Mouse (Mus musculus): Measurements from ENCODE around the gene Scn4a. TPM values are rescaled to one million over a fixed set of nuclear protein-coding genes. Genes with fewer than 3 reads are reported as not detected.
A peak's percentile ranks its signal among the peaks of the same experiment; 100 is the strongest.
"Not testable (repeated sequence)": the region's sequence is repeated elsewhere in the genome, so short reads cannot be mapped to it uniquely, and the experiment has no call there.

The Scn4a gene
- polyA plus RNA-seq (2014; fragmentation: Nextera tagmentation; extraction: Ambion mirVana) = not detected in 2 replicates

- no peak for DNase-seq
- no peaks in the 10 kb centered on the region for H3K36me3 ChIP-seq (ENCODE audit: control insufficient read depth, insufficient read depth, low read length)
- ATAC-seq (ENCODE audit: low FRiP score, low TSS enrichment) = no peak
- H3K9me3 ChIP-seq (ENCODE audit: control insufficient read depth, low read length) = no peaks in the 10 kb centered on the region
- H3K27ac ChIP-seq (replicated peaks; ENCODE audit: low read depth, low read length) = no peak within 1 kb of the TSS
- no peak within 1 kb of the TSS for H3K4me3 ChIP-seq (replicated peaks; ENCODE audit: low read depth, low read length)
- 88% methylated on average over 12 of the region's 12 CpGs for WGBS
- no peaks in the 10 kb centered on the region for H3K4me1 ChIP-seq (ENCODE audit: control insufficient read depth, insufficient read depth, low read length)
- no peak within 1 kb of the TSS for H3K9ac ChIP-seq (replicated peaks; ENCODE audit: low read length)
- no peak within 1 kb of the TSS for H3K4me2 ChIP-seq (ENCODE audit: low read length)
- no peaks in the 10 kb centered on the region for H3K27me3 ChIP-seq (ENCODE audit: control insufficient read depth, insufficient read depth, low read length)
These were observed at the start of gene Scn4a for GRCm38 (mm10) chr11:106353188-106353587. TSS of gene Scn4a (minus strand) at chr11:106353288.

GRCm38 (mm10) chr11:106398481-106398880 is 45.4 kb upstream of the Scn4a start:
- Histone ChIP-seq H3K27me3 (ENCODE audit: control insufficient read depth, insufficient read depth, low read length) (no peaks in the 10 kb centered on the region), H3K9me3 (ENCODE audit: control insufficient read depth, low read length) (no peaks in the 10 kb centered on the region), H3K4me1 (ENCODE audit: control insufficient read depth, insufficient read depth, low read length) (no peaks in the 10 kb centered on the region), H3K4me3 (replicated peaks; ENCODE audit: low read depth, low read length) (no peak overlapping the region), H3K27ac (replicated peaks; ENCODE audit: low read depth, low read length) (no peak overlapping the region), H3K36me3 (ENCODE audit: control insufficient read depth, insufficient read depth, low read length) (peaks cover 48% of the 10 kb centered on the region), H3K9ac (replicated peaks; ENCODE audit: low read length) (no peak overlapping the region), H3K4me2 (ENCODE audit: low read length) (no peak overlapping the region)
- ATAC-seq (ENCODE audit: low FRiP score, low TSS enrichment) = no peak
- DNase-seq = no peak
- 91% methylated on average over 8 of the region's 8 CpGs for WGBS

GRCm38 (mm10) chr11:106397656-106398055 is 44.6 kb upstream of the Scn4a start:
- H3K9me3 ChIP-seq (ENCODE audit: control insufficient read depth, low read length) = no peaks in the 10 kb centered on the region
- no peaks in the 10 kb centered on the region for H3K27me3 ChIP-seq (ENCODE audit: control insufficient read depth, insufficient read depth, low read length)
- H3K4me1 ChIP-seq (ENCODE audit: control insufficient read depth, insufficient read depth, low read length) = no peaks in the 10 kb centered on the region
- ATAC-seq (ENCODE audit: low FRiP score, low TSS enrichment) (no peak), DNase-seq (peak; percentile 32)
- H3K27ac ChIP-seq (replicated peaks; ENCODE audit: low read depth, low read length) = no peak overlapping the region
- WGBS = 87% methylated on average over 3 of the region's 3 CpGs
- H3K9ac ChIP-seq (replicated peaks; ENCODE audit: low read length) = no peak overlapping the region
- peaks cover 40% of the 10 kb centered on the region for H3K36me3 ChIP-seq (ENCODE audit: control insufficient read depth, insufficient read depth, low read length)
- H3K4me3 ChIP-seq (replicated peaks; ENCODE audit: low read depth, low read length) = no peak overlapping the region
- H3K4me2 ChIP-seq (ENCODE audit: low read length) = no peak overlapping the region

- H3K27me3 ChIP-seq (ENCODE audit: control insufficient read depth, insufficient read depth, low read length); H3K9me3 ChIP-seq (ENCODE audit: control insufficient read depth, low read length); ATAC-seq (ENCODE audit: low FRiP score, low TSS enrichment); H3K4me2 ChIP-seq (ENCODE audit: low read length); H3K27ac ChIP-seq (replicated peaks; ENCODE audit: low read depth, low read length); H3K9ac ChIP-seq (replicated peaks; ENCODE audit: low read length); DNase-seq; H3K4me3 ChIP-seq (replicated peaks; ENCODE audit: low read depth, low read length); H3K4me1 ChIP-seq (ENCODE audit: control insufficient read depth, insufficient read depth, low read length): not testable (repeated sequence)
- H3K36me3 ChIP-seq (ENCODE audit: control insufficient read depth, insufficient read depth, low read length) = peaks cover 11% of the 10 kb centered on the region
- WGBS = 100% methylated on average over 2 of the region's 2 CpGs
These were observed 41.0 kb upstream of the Scn4a start for GRCm38 (mm10) chr11:106394055-106394454.

GRCm38 (mm10) chr11:106393331-106393616 is 40.2 kb upstream of the Scn4a start:
- 66% methylated on average over 4 of the region's 4 CpGs for WGBS

GRCm38 (mm10) chr11:106392597-106393330 is 39.7 kb upstream of the Scn4a start:
- Histone ChIP-seq H3K27me3 (ENCODE audit: control insufficient read depth, insufficient read depth, low read length) (no peaks in the 10 kb centered on the region), H3K9ac (replicated peaks; ENCODE audit: low read length) (no peak overlapping the region), H3K27ac (replicated peaks; ENCODE audit: low read depth, low read length) (no peak overlapping the region), H3K36me3 (ENCODE audit: control insufficient read depth, insufficient read depth, low read length) (no peaks in the 10 kb centered on the region), H3K4me2 (ENCODE audit: low read length) (no peak overlapping the region), H3K4me1 (ENCODE audit: control insufficient read depth, insufficient read depth, low read length) (no peaks in the 10 kb centered on the region), H3K4me3 (replicated peaks; ENCODE audit: low read depth, low read length) (no peak overlapping the region), H3K9me3 (ENCODE audit: control insufficient read depth, low read length) (no peaks in the 10 kb centered on the region)
- ATAC-seq (ENCODE audit: low FRiP score, low TSS enrichment) (no peak), DNase-seq (no peak)
- 71% methylated on average over 7 of the region's 7 CpGs for WGBS

More at GRCm38 (mm10) chr11:106393331-106393616, 40.2 kb upstream of the Scn4a start:
- no peak overlapping the region for H3K9ac ChIP-seq (replicated peaks; ENCODE audit: low read length)
- no peak overlapping the region for H3K4me2 ChIP-seq (ENCODE audit: low read length)
- peaks cover 3% of the 10 kb centered on the region for H3K36me3 ChIP-seq (ENCODE audit: control insufficient read depth, insufficient read depth, low read length)
- no peak for DNase-seq
- H3K4me1 ChIP-seq (ENCODE audit: control insufficient read depth, insufficient read depth, low read length) = no peaks in the 10 kb centered on the region
- no peak overlapping the region for H3K27ac ChIP-seq (replicated peaks; ENCODE audit: low read depth, low read length)
- no peaks in the 10 kb centered on the region for H3K9me3 ChIP-seq (ENCODE audit: control insufficient read depth, low read length)
- H3K27me3 ChIP-seq (ENCODE audit: control insufficient read depth, insufficient read depth, low read length) = no peaks in the 10 kb centered on the region
- H3K4me3 ChIP-seq (replicated peaks; ENCODE audit: low read depth, low read length) = no peak overlapping the region
- no peak for ATAC-seq (ENCODE audit: low FRiP score, low TSS enrichment)

- no peaks in the 10 kb centered on the region for H3K9me3 ChIP-seq (ENCODE audit: control insufficient read depth, low read length)
- H3K4me2 ChIP-seq (ENCODE audit: low read length) = no peak overlapping the region
- H3K9ac ChIP-seq (replicated peaks; ENCODE audit: low read length) = no peak overlapping the region
- H3K4me3 ChIP-seq (replicated peaks; ENCODE audit: low read depth, low read length) = no peak overlapping the region
- DNase-seq (peak; percentile 90), ATAC-seq (ENCODE audit: low FRiP score, low TSS enrichment) (0 out of 2 replicates have a peak, but pooled peaks have one; percentile 27)
- WGBS = 34% methylated on average over 6 of the region's 6 CpGs
- H3K36me3 ChIP-seq (ENCODE audit: control insufficient read depth, insufficient read depth, low read length) = no peaks in the 10 kb centered on the region
- no peaks in the 10 kb centered on the region for H3K4me1 ChIP-seq (ENCODE audit: control insufficient read depth, insufficient read depth, low read length)
- no peaks in the 10 kb centered on the region for H3K27me3 ChIP-seq (ENCODE audit: control insufficient read depth, insufficient read depth, low read length)
- no peak overlapping the region for H3K27ac ChIP-seq (replicated peaks; ENCODE audit: low read depth, low read length)
These were observed 38.6 kb upstream of the Scn4a start for GRCm38 (mm10) chr11:106391546-106392188.

GRCm38 (mm10) chr11:106390757-106391156 is 37.7 kb upstream of the Scn4a start:
- no peak for DNase-seq
- WGBS = 76% methylated on average over 3 of the region's 3 CpGs
- no peak for ATAC-seq (ENCODE audit: low FRiP score, low TSS enrichment)

GRCm38 (mm10) chr11:106389611-106390010 is 36.5 kb upstream of the Scn4a start:
- Histone ChIP-seq H3K9ac (replicated peaks; ENCODE audit: low read length) (no peak overlapping the region), H3K9me3 (ENCODE audit: control insufficient read depth, low read length) (no peaks in the 10 kb centered on the region), H3K4me1 (ENCODE audit: control insufficient read depth, insufficient read depth, low read length) (no peaks in the 10 kb centered on the region), H3K27ac (replicated peaks; ENCODE audit: low read depth, low read length) (no peak overlapping the region), H3K36me3 (ENCODE audit: control insufficient read depth, insufficient read depth, low read length) (no peaks in the 10 kb centered on the region), H3K4me2 (ENCODE audit: low read length) (no peak overlapping the region), H3K27me3 (ENCODE audit: control insufficient read depth, insufficient read depth, low read length) (no peaks in the 10 kb centered on the region), H3K4me3 (replicated peaks; ENCODE audit: low read depth, low read length) (no peak overlapping the region)
- no peak for DNase-seq
- ATAC-seq (ENCODE audit: low FRiP score, low TSS enrichment) = no peak
- WGBS = 38% methylated on average over 3 of the region's 3 CpGs

More at GRCm38 (mm10) chr11:106390757-106391156, 37.7 kb upstream of the Scn4a start:
- Histone ChIP-seq H3K36me3 (ENCODE audit: control insufficient read depth, insufficient read depth, low read length) (no peaks in the 10 kb centered on the region), H3K4me2 (ENCODE audit: low read length) (no peak overlapping the region), H3K9me3 (ENCODE audit: control insufficient read depth, low read length) (no peaks in the 10 kb centered on the region), H3K4me1 (ENCODE audit: control insufficient read depth, insufficient read depth, low read length) (no peaks in the 10 kb centered on the region), H3K4me3 (replicated peaks; ENCODE audit: low read depth, low read length) (no peak overlapping the region), H3K27ac (replicated peaks; ENCODE audit: low read depth, low read length) (no peak overlapping the region), H3K9ac (replicated peaks; ENCODE audit: low read length) (no peak overlapping the region), H3K27me3 (ENCODE audit: control insufficient read depth, insufficient read depth, low read length) (no peaks in the 10 kb centered on the region)

Data from midbrain, embryonic 14.5 days (tissue).